Mouse (Mus musculus): ENCODE data around the gene Plcl1. TPM values are rescaled to one million over a fixed set of nuclear protein-coding genes. Genes with fewer than 3 reads are reported as not detected.
"Not testable (repeated sequence)": the region's sequence is repeated elsewhere in the genome, so short reads cannot be mapped to it uniquely, and the experiment has no call there.

The Plcl1 gene
- polyA plus RNA-seq, 1 experiment from 2014 or later: 0.77 TPM

DNA sequence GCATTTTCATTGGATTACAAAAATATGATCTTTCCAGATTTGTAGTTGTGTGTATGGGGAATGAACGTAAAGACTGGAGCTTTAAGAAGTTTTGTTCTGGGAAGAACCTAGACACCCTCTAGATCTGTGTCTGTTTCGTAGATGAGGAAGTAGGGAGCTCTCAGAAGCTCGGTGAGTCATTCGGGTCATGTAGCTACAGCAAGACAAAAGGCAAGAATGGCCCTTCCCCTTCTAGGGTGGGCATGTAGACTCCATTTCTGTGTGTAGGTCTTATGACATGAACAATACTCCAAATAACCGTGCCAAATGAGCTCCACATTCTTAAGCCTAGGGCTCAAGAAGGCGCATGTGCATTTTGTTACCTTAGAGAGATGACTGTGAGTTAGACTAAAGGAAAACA, 101.3 kb downstream of the Plcl1 start:
- H3K4me3 ChIP-seq: no peak overlapping the region
- no peak overlapping the region for H3K27ac ChIP-seq
- no peaks in the 10 kb centered on the region for H3K9me3 ChIP-seq
- no peaks in the 10 kb centered on the region for H3K36me3 ChIP-seq
- 80% methylated on average over 6 of the region's 6 CpGs for WGBS
- H3K27me3 ChIP-seq (ENCODE audit: insufficient read depth, poor library complexity, severe bottlenecking): no peaks in the 10 kb centered on the region
- H3K4me1 ChIP-seq: 0 out of 2 replicates have a peak, but pooled peaks cover 2% of the 10 kb centered on the region
- no peak for DNase-seq (ENCODE audit: low spot score)

DNA sequence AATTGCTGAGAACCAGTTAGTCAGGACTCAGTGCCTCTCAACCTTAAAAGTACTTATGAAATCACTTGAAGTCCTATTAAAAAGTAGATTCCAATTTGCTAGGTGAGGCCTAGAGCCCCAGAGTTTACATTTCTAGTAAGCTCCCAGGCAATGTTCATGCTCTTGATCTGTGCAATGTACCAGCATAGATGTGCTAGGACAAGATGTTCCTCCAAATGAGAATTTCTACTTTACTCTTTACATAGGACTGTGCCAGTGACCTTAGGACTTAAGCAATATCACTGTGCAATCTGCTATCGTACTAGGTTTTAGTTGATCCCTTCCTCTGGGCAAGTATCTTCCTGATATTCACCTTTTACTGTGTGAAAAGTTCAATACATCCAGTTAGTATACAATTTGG, 103.9 kb downstream of the Plcl1 start:
- 95% methylated on average over 1 of the region's 1 CpGs for WGBS
- H3K27ac ChIP-seq: no peak overlapping the region
- H3K27me3 ChIP-seq (ENCODE audit: insufficient read depth, poor library complexity, severe bottlenecking): no peaks in the 10 kb centered on the region
- no peaks in the 10 kb centered on the region for H3K36me3 ChIP-seq
- DNase-seq (ENCODE audit: low spot score): no peak
- H3K4me1 ChIP-seq: no peaks in the 10 kb centered on the region
- no peaks in the 10 kb centered on the region for H3K9me3 ChIP-seq
- H3K4me3 ChIP-seq: no peak overlapping the region

- Histone ChIP-seq H3K9me3 (no peaks in the 10 kb centered on the region), H3K36me3 (no peaks in the 10 kb centered on the region), H3K27ac (no peak overlapping the region), H3K4me3 (no peak overlapping the region), H3K27me3 (ENCODE audit: insufficient read depth, poor library complexity, severe bottlenecking) (no peaks in the 10 kb centered on the region), H3K4me1 (no peaks in the 10 kb centered on the region)
- WGBS: 79% methylated on average over 3 of the region's 3 CpGs
- no peak for DNase-seq (ENCODE audit: low spot score)
Measured at GRCm38 (mm10) chr1:55512165-55512564, 106.4 kb downstream of the Plcl1 start.

DNA sequence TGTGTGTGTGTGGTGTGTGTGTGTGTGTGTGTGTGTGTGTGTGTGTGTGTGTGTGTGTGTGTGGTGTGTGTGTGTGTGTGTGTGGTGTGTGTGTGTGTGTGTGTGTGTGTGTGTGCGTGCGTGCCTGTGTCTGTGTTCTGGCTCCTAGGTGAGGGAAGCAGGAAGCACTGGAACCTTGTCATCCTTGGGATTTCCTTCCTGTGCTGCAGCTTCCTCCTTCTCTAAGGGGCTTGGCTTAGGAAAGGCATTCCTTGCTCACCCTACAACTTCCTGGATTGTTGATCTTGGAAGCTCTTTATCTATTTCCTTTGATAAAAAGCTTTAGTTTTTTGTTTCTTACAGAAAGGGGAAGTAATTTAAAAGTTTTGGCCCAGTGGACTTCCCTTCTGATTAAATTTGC, 107.1 kb downstream of the Plcl1 start:
- not testable (repeated sequence) for H3K4me3 ChIP-seq; H3K27ac ChIP-seq; H3K4me1 ChIP-seq; DNase-seq (ENCODE audit: low spot score); H3K36me3 ChIP-seq; H3K9me3 ChIP-seq; H3K27me3 ChIP-seq (ENCODE audit: insufficient read depth, poor library complexity, severe bottlenecking)
- no CpG with 5 or more reads among the region's 2 CpGs for WGBS

GRCm38 (mm10) chr1:55517182-55517581, 111.5 kb downstream of the Plcl1 start:
- no peak for DNase-seq (ENCODE audit: low spot score)
- Histone ChIP-seq H3K4me3 (no peak overlapping the region), H3K36me3 (no peaks in the 10 kb centered on the region), H3K9me3 (no peaks in the 10 kb centered on the region), H3K4me1 (no peaks in the 10 kb centered on the region), H3K27ac (no peak overlapping the region), H3K27me3 (ENCODE audit: insufficient read depth, poor library complexity, severe bottlenecking) (no peaks in the 10 kb centered on the region)

DNA sequence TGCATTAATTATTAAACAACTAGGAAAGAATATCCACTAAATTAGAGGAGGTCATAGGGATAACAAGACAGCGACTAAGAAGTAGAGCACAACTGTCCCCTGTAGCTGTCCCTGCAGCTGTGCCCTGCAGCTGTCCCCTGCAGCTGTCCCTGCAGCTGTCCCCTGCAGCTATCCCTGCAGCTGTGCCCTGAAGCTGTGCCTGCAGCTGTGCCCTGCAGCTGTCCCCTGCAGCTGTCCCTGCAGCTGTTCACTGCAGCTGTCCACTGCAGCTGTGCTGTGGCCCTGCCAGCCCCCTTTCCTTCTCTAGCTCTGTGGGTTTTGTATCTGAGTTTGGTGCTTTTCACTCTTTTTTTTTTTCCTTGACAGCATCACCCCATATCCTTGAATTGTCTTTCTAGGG, 118.2 kb downstream of the Plcl1 start:
- Histone ChIP-seq H3K9me3 (no peaks in the 10 kb centered on the region), H3K4me1 (peaks cover 7% of the 10 kb centered on the region), H3K27me3 (ENCODE audit: insufficient read depth, poor library complexity, severe bottlenecking) (no peaks in the 10 kb centered on the region), H3K4me3 (no peak overlapping the region), H3K27ac (no peak overlapping the region), H3K36me3 (no peaks in the 10 kb centered on the region)
- 74% methylated on average over 1 of the region's 1 CpGs for WGBS
- no peak for DNase-seq (ENCODE audit: low spot score)

GRCm38 (mm10) chr1:55525100-55525499, 119.4 kb downstream of the Plcl1 start:
- Histone ChIP-seq H3K27ac (no peak overlapping the region), H3K9me3 (no peaks in the 10 kb centered on the region), H3K36me3 (no peaks in the 10 kb centered on the region), H3K4me3 (no peak overlapping the region), H3K4me1 (peaks cover 12% of the 10 kb centered on the region), H3K27me3 (ENCODE audit: insufficient read depth, poor library complexity, severe bottlenecking) (no peaks in the 10 kb centered on the region)
- DNase-seq (ENCODE audit: low spot score): no peak
- WGBS: 67% methylated on average over 5 of the region's 5 CpGs

- no peaks in the 10 kb centered on the region for H3K9me3 ChIP-seq
- DNase-seq (ENCODE audit: low spot score): no peak
- H3K4me1 ChIP-seq: peaks cover 12% of the 10 kb centered on the region
- H3K4me3 ChIP-seq: no peak overlapping the region
- 89% methylated on average over 2 of the region's 2 CpGs for WGBS
- H3K27me3 ChIP-seq (ENCODE audit: insufficient read depth, poor library complexity, severe bottlenecking): no peaks in the 10 kb centered on the region
- no peaks in the 10 kb centered on the region for H3K36me3 ChIP-seq
- no peak overlapping the region for H3K27ac ChIP-seq
Measured at GRCm38 (mm10) chr1:55525748-55526147, 120.0 kb downstream of the Plcl1 start.

DNA sequence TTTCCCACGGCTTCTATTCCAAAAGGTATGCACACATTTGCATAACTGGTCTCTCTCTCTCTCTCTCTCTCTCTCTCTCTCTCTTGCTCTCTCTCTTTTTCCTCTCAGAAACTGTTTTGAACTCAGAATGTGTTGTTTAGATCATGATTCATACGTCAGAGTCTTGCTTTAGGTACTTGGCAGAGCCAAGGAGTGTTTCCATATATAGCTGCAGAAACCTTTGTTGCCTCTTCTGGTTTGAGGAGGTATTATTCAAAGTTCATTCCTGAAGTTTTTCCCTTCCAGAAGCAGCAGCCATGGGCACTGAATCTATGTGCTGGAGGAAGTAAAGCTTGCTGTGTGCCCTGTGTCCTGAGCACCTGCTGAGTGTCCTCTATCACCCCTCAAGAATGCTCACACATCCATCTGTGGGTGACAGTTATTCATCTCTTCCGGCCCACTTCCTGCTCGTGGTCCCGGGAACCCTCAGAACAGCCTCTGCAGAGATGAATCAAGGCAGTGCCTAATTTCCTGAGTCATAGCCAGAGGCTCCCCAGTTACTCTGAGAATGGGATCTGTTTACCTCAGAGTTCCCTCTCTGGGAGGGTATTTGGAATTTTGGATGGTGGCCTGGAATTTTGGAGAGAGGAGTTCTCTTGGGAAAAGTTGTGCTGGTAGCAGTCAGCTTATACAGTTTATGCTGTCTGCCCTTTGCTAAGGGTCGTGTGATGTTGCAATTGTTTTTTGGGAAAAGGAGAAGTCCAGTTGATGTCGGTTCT, 123.0 kb downstream of the Plcl1 start:
- Histone ChIP-seq H3K9me3 (no peaks in the 10 kb centered on the region), H3K4me3 (no peak overlapping the region), H3K36me3 (no peaks in the 10 kb centered on the region), H3K4me1 (peaks cover 16% of the 10 kb centered on the region), H3K27me3 (ENCODE audit: insufficient read depth, poor library complexity, severe bottlenecking) (no peaks in the 10 kb centered on the region), H3K27ac (no peak overlapping the region)
- no peak for DNase-seq (ENCODE audit: low spot score)
- 50% methylated on average over 7 of the region's 7 CpGs for WGBS

- DNase-seq (ENCODE audit: low spot score): no peak
- Histone ChIP-seq H3K27me3 (ENCODE audit: insufficient read depth, poor library complexity, severe bottlenecking) (no peaks in the 10 kb centered on the region), H3K4me1 (peaks cover 11% of the 10 kb centered on the region), H3K27ac (no peak overlapping the region), H3K36me3 (no peaks in the 10 kb centered on the region), H3K9me3 (no peaks in the 10 kb centered on the region), H3K4me3 (no peak overlapping the region)
- WGBS: 68% methylated on average over 1 of the region's 1 CpGs
Measured at GRCm38 (mm10) chr1:55533823-55534222, 128.1 kb downstream of the Plcl1 start.

DNA sequence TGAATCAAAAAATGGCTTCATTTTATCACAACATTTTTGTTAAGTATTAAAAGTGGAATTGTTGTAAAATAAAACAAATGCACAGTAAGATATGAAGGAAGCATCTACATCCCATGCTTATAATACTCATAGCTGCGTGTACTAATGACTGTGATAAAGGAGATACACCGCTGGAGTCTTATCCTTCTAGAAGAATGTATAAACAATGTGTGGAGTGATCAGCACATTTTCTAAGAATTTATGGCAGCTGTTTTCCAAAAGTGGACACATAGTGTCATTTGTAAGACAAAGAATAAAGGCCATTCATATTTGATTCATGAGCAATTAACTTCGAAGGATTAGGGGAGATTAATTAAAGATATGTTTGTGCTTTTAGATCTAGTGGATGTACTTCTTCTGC, 148.7 kb downstream of the Plcl1 start:
- H3K4me3 ChIP-seq: no peak overlapping the region
- H3K27me3 ChIP-seq (ENCODE audit: insufficient read depth, poor library complexity, severe bottlenecking): no peaks in the 10 kb centered on the region
- no peaks in the 10 kb centered on the region for H3K9me3 ChIP-seq
- no peaks in the 10 kb centered on the region for H3K36me3 ChIP-seq
- 0 out of 2 replicates have a peak, but pooled peaks cover 7% of the 10 kb centered on the region for H3K4me1 ChIP-seq
- WGBS: 78% methylated on average over 3 of the region's 3 CpGs
- DNase-seq (ENCODE audit: low spot score): no peak
- no peak overlapping the region for H3K27ac ChIP-seq

DNA sequence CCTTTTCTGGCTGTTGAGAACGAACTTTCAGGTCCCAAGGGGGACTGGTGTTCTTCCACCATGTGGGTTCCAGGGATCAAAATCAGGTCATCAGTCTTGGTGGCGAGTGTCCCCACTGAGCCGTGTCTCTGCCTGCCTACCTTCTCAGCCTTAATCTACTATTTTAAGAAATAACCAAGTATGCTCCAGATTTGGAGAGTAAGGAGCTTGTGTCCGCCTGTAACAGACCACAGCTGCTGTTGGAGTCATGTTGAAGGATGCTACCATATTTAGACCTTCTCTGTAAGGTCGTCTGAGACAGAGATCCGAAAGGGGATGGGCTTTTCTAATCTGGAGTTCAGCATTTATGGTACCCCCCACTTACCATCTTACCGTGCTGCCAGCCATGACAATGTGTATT, 152.2 kb downstream of the Plcl1 start:
- DNase-seq (ENCODE audit: low spot score): no peak
- WGBS: 56% methylated on average over 7 of the region's 7 CpGs
- Histone ChIP-seq H3K27ac (no peak overlapping the region), H3K36me3 (no peaks in the 10 kb centered on the region), H3K4me3 (no peak overlapping the region), H3K9me3 (no peaks in the 10 kb centered on the region), H3K4me1 (0 out of 2 replicates have a peak, but pooled peaks cover 7% of the 10 kb centered on the region), H3K27me3 (ENCODE audit: insufficient read depth, poor library complexity, severe bottlenecking) (no peaks in the 10 kb centered on the region)

- H3K4me1 ChIP-seq: 0 out of 2 replicates have a peak, but pooled peaks cover 7% of the 10 kb centered on the region
- no peaks in the 10 kb centered on the region for H3K9me3 ChIP-seq
- no peak for DNase-seq (ENCODE audit: low spot score)
- H3K27ac ChIP-seq: no peak overlapping the region
- H3K27me3 ChIP-seq (ENCODE audit: insufficient read depth, poor library complexity, severe bottlenecking): no peaks in the 10 kb centered on the region
- H3K4me3 ChIP-seq: no peak overlapping the region
- no peaks in the 10 kb centered on the region for H3K36me3 ChIP-seq
- 76% methylated on average over 1 of the region's 1 CpGs for WGBS
Measured at GRCm38 (mm10) chr1:55558409-55558808, 152.7 kb downstream of the Plcl1 start.

GRCm38 (mm10) chr1:55559998-55560397, 154.3 kb downstream of the Plcl1 start:
- Histone ChIP-seq H3K27me3 (ENCODE audit: insufficient read depth, poor library complexity, severe bottlenecking) (no peaks in the 10 kb centered on the region), H3K27ac (no peak overlapping the region), H3K4me3 (no peak overlapping the region), H3K9me3 (no peaks in the 10 kb centered on the region), H3K4me1 (0 out of 2 replicates have a peak, but pooled peaks cover 7% of the 10 kb centered on the region), H3K36me3 (no peaks in the 10 kb centered on the region)
- WGBS: 82% methylated on average over 9 of the region's 9 CpGs
- no peak for DNase-seq (ENCODE audit: low spot score)
